Mouse (Mus musculus) olfactory bulb, adult 2 months (tissue): ENCODE measurements around the gene Spdef.

ENCODE experiments used
- CTCF ChIP-seq: fragments of 200-500 bp; IDR thresholded peaks from 2 replicates; pipeline ENCODE4 v1.5.1; 2012; ENCODE audit warnings: low read depth, mild to moderate bottlenecking, low read length, moderate library complexity; ENCODE audit not compliant: insufficient read depth
- POLR2A ChIP-seq: fragments of 200-500 bp; IDR thresholded peaks from 2 replicates; pipeline ENCODE4 v1.6.1; 2012; ENCODE audit warnings: mild to moderate bottlenecking, low read depth, low read length, moderate library complexity; ENCODE audit not compliant: insufficient read depth

- no peak for TF ChIP-seq CTCF
- no peak for TF ChIP-seq POLR2A
Measured at GRCm38 (mm10) chr17:27699641-27700244, 29.0 kb downstream of the Spdef start.
